Mouse (Mus musculus) liver, adult 2 months (tissue): ENCODE measurements around the gene Lyar. TPM values are rescaled to one million over a fixed set of nuclear protein-coding genes. Genes with fewer than 3 reads are reported as not detected.

Experiments used
- DNase-seq: peaks from one replicate; pipeline ENCODE4 v3.0.0-alpha.2; 2011; ENCODE audit warnings: low read depth, low spot score; ENCODE audit errors: extremely low read depth
- H3K27ac ChIP-seq: fragments of 200-500 bp; replicated peaks from 2 replicates; pipeline ENCODE4 v1.5.1; 2012; ENCODE audit warnings: low read depth, mild to moderate bottlenecking, control low read depth, inconsistent platforms, low read length; ENCODE audit not compliant: insufficient read depth
- H3K27me3 ChIP-seq: fragments of 200-500 bp; 2 replicates; pipeline ENCODE4 v1.6.1; 2012; ENCODE audit warnings: mild to moderate bottlenecking, moderate library complexity, low read length, inconsistent platforms; ENCODE audit not compliant: control insufficient read depth, insufficient read depth
- H3K36me3 ChIP-seq: fragments of 200-500 bp; 2 replicates; pipeline ENCODE4 v1.6.1; 2012; ENCODE audit warnings: low read length, inconsistent platforms; ENCODE audit not compliant: control insufficient read depth, insufficient read depth
- H3K4me1 ChIP-seq: fragments of 200-500 bp; 2 replicates; pipeline ENCODE4 v1.6.1; 2011; ENCODE audit warnings: low read length; ENCODE audit not compliant: control insufficient read depth, insufficient read depth
- H3K4me3 ChIP-seq: fragments of 200-500 bp; 2 replicates; pipeline ENCODE4 v1.5.1; 2011; ENCODE audit warnings: low read depth, mild to moderate bottlenecking, control low read depth, low read length, moderate library complexity; ENCODE audit not compliant: insufficient read depth
- H3K79me2 ChIP-seq: fragments of 200-500 bp; 2 replicates; pipeline ENCODE4 v1.6.1; 2012; ENCODE audit warnings: inconsistent platforms, mild to moderate bottlenecking, low read length, moderate library complexity; ENCODE audit not compliant: control insufficient read depth, insufficient read depth
- H3K9ac ChIP-seq: fragments of 200-500 bp; 2 replicates; pipeline ENCODE4 v1.6.1; 2012; ENCODE audit warnings: low read depth, mild to moderate bottlenecking, control low read depth, inconsistent platforms, low read length
- CTCF ChIP-seq: fragments of 200-500 bp; IDR thresholded peaks from 2 replicates; pipeline ENCODE4 v1.5.1; 2011; ENCODE audit warnings: low read depth, low read length, control low read depth
- POLR2A ChIP-seq: fragments of 200-500 bp; IDR thresholded peaks from 2 replicates; pipeline ENCODE4 v1.6.1; 2011; ENCODE audit warnings: low read length, control low read depth; ENCODE audit not compliant: insufficient read depth; ENCODE audit errors: extremely low read depth
- WGBS: fragments of 180-500 bp; shearing (Covaris S2); methylation state at CpG from one replicate; pipeline ENCODE4 v1.1.7; 2018; 5-methylcytosine and 5-hydroxymethylcytosine counted together
- polyA plus RNA-seq: library from polyadenylated mRNA; depleted of rRNA; stranded (reverse); fragments of >200 nt; gene quantifications from 2 replicates; pipeline ENCODE4 v1.2.3, GENCODE M21; 2012
- total RNA-seq: library from RNA; depleted of rRNA; stranded (reverse); fragments of >200 nt; gene quantifications from 2 replicates; pipeline ENCODE4 v1.2.3, GENCODE M21; 2014

The Lyar gene
- total and polyA plus RNA-seq, 2 experiments = 2.6 to 9.2 TPM

DNA sequence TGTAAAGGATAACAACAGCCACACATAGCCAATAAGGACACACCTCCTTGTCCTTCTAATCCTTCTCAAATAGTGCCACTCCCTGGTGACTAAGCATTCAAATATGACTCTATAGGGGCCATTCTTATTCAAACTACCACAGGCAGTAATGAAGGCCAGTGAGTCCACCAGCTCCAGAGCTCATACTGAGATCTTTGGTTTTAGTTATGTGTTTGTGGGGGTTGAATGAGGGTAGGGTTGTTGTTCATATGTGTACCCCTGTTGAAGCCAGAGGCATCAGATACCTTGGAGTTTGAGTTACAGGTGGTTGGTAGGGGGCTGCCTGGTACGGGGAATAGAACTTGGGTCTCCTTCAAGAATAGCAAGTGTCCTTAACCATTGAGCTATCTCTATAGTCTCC is 36.3 kb downstream of the Lyar start:
- Histone ChIP-seq H3K4me1 (0 out of 2 replicates have a peak, but pooled peaks cover 1% of the 10 kb centered on the region), H3K79me2 (no peaks in the 10 kb centered on the region), H3K9ac (no peak overlapping the region), H3K4me3 (no peak overlapping the region), H3K27me3 (no peaks in the 10 kb centered on the region; the same call in 1 of the 2 replicates), H3K27ac (no peak overlapping the region), H3K36me3 (no peaks in the 10 kb centered on the region)
- DNase-seq = no peak
- 96% methylated on average over 1 of the region's 1 CpGs for WGBS
- no peak for TF ChIP-seq POLR2A
- no peak for TF ChIP-seq CTCF

DNA sequence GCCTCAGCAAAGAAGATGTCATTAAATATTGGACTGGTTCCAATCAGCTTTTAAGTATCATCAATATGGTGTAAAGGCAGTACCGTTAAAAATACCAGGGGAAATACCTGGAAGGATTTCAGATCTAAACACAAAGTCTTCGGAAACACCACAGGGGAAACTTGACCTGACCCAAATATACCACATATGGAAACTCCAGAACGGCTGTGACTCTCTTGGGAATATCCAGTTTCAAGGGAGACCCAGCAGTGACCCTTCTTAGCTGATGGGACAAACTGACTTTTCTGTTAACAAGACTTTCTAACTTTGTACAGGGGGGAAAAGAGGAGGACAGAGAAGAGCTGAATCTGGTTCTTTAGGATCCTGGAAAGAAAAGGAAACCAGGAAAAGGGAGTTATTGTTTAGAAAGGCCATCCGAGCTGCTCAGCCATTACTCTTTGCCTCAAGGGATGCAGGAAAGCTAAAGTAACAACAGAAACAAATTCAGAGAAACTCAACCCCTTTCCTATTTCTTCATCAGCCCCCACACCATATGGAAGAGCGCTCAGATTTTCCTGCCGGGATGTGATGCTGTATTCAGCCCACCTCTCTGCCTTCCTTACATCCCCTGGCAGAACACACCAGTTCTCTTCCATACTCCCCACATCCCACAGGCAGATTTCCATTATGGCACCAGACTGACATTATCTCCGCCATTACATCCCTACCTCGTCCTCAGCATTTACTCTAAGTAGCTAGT is 37.9 kb downstream of the Lyar start:
- Histone ChIP-seq H3K27ac (no peak overlapping the region), H3K27me3 (no peaks in the 10 kb centered on the region; the same call in 1 of the 2 replicates), H3K79me2 (no peaks in the 10 kb centered on the region), H3K4me3 (no peak overlapping the region), H3K36me3 (peaks cover 6% of the 10 kb centered on the region; the same call in 1 of the 2 replicates), H3K9ac (no peak overlapping the region), H3K4me1 (0 out of 2 replicates have a peak, but pooled peaks cover 1% of the 10 kb centered on the region)
- TF ChIP-seq POLR2A (no peak), CTCF (no peak)
- 91% methylated on average over 8 of the region's 8 CpGs for WGBS
- DNase-seq = no peak

DNA sequence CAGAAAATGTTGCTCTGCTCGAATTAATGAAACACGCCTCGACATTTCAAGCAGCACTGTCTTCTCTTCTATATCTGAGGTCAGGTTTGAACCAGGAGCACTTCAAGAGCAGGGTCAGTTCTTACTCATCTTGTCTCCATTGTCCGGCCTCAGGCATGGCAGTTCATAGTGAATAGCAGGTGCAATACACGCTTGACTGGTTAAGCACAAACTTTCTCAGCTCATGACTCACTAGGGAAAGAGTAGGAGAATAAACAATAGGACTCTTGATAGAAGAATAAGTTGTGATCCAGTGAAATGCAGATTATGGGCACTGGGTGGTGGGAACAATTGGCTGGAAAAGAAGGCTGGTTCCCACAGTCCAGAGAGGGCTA is 38.5 kb downstream of the Lyar start:
- no peak overlapping the region for H3K27ac ChIP-seq
- no peaks in the 10 kb centered on the region; the same call in 1 of the 2 replicates for H3K27me3 ChIP-seq
- H3K4me1 ChIP-seq = 0 out of 2 replicates have a peak, but pooled peaks cover 1% of the 10 kb centered on the region
- H3K4me3 ChIP-seq = no peak overlapping the region
- DNase-seq = no peak
- H3K79me2 ChIP-seq = no peaks in the 10 kb centered on the region
- H3K36me3 ChIP-seq = peaks cover 11% of the 10 kb centered on the region; the same call in 1 of the 2 replicates
- no peak overlapping the region for H3K9ac ChIP-seq
- whole genome bisulfite sequencing = 95% methylated on average over 5 of the region's 5 CpGs
- no peak for TF ChIP-seq CTCF

- H3K9ac ChIP-seq = peak overlapping the region; percentile 68
- peaks cover 13% of the 10 kb centered on the region; the same call in 1 of the 2 replicates for H3K36me3 ChIP-seq
- TF ChIP-seq POLR2A (no peak), CTCF (no peak)
- peak overlapping the region; percentile 50 for H3K27ac ChIP-seq
- no peak for DNase-seq
- 40% methylated on average over 9 of the region's 9 CpGs for WGBS
- peak overlapping the region; percentile 89 for H3K4me3 ChIP-seq
- H3K27me3 ChIP-seq = no peaks in the 10 kb centered on the region; the same call in 1 of the 2 replicates
- H3K4me1 ChIP-seq = 0 out of 2 replicates have a peak, but pooled peaks cover 1% of the 10 kb centered on the region
- no peaks in the 10 kb centered on the region for H3K79me2 ChIP-seq
Measured at GRCm38 (mm10) chr5:38259455-38260106, 39.3 kb downstream of the Lyar start.

- H3K36me3 ChIP-seq = peaks cover 18% of the 10 kb centered on the region
- peak within 1 kb of the TSS; percentile 83 for H3K9ac ChIP-seq
- WGBS = under 1% methylated on average over 40 of the region's 40 CpGs
- H3K4me1 ChIP-seq = 0 out of 2 replicates have a peak, but pooled peaks cover 1% of the 10 kb centered on the region
- H3K4me3 ChIP-seq = peak within 1 kb of the TSS; percentile 89
- H3K27ac ChIP-seq = peak within 1 kb of the TSS; percentile 50
- H3K27me3 ChIP-seq = no peaks in the 10 kb centered on the region; the same call in 1 of the 2 replicates
- H3K79me2 ChIP-seq = no peaks in the 10 kb centered on the region
- DNase-seq = peak; percentile 53
- TF ChIP-seq POLR2A (peak; percentile 77), CTCF (no peak)
Measured at GRCm38 (mm10) chr5:38260107-38260682, 39.9 kb downstream of the Lyar start, which contains the start of gene Tmem128. Gene Tmem128 (plus strand): TSS chr5:38260185.
